In the genomic region with DNA sequence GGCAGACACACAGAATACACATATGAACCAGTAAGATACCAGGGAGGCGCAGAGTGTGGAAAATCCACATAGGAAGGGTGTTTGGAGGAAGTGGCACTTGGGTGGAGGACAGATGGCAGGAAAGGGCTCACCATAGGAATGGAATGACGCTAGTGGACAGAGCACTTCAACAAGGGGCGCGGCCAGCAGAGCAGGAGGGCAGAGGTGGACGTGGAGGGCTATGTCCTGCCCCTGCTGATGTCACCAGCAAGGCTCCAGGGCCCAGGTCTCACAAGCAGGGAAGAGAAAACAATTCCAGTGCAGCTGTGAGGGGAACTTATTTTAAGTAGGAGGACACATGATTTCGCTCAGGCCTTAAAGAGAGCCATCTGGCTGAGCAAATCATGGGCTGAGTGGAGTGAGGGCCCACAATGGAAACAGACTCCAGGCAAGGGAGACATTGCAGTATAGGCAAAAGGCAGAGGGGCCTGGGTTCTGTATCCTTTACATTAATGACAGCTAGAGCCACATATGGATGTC, we compare ENCODE assay signal across 16 mouse cellular contexts. TPM values are rescaled to one million over a fixed set of nuclear protein-coding genes. Genes with fewer than 3 reads are reported as not detected.
DNase-seq lines count a peak whose midpoint lies in the region; ATAC-seq lines count a peak whose summit lies in the region.
"Had no signal": no experiment of that assay in that cellular context is flagged by ENCODE, and none has a peak within 500 bp of the region (broad histone marks: within the 10 kb centered on the region; RNA-seq: fewer than 3 reads in every experiment).

No protein-coding gene starts in this region.

- H3K4me3 ChIP-seq in embryonic facial prominence, embryonic 12.5 days, result no peak overlapping the region
- H3K4me3 ChIP-seq in embryonic facial prominence, embryonic 10.5 days, result no peak overlapping the region
- no peak overlapping the region for H3K4me3 ChIP-seq in kidney, embryonic 15.5 days (replicated peaks)
- H3K4me3 ChIP-seq in embryonic facial prominence, embryonic 15.5 days (replicated peaks), result no peak overlapping the region
- H3K4me3 ChIP-seq: intestine, embryonic 15.5 days; liver, embryonic 15.5 days had no signal

- WGBS in embryonic facial prominence, embryonic 12.5 days, result 72% methylated on average over 6 of the region's 6 CpGs
- 81% methylated on average over 6 of the region's 6 CpGs for WGBS in embryonic facial prominence, embryonic 10.5 days
- 63% methylated on average over 6 of the region's 6 CpGs for WGBS in kidney, embryonic 15.5 days
- 61% methylated on average over 6 of the region's 6 CpGs for WGBS in embryonic facial prominence, embryonic 15.5 days

- H3K9ac ChIP-seq in embryonic facial prominence, embryonic 12.5 days, result no peak overlapping the region
- no peak overlapping the region for H3K9ac ChIP-seq in kidney, embryonic 15.5 days
- no peak overlapping the region for H3K9ac ChIP-seq in embryonic facial prominence, embryonic 15.5 days
- H3K9ac ChIP-seq: intestine, embryonic 15.5 days; liver, embryonic 15.5 days had no signal

- peak; percentile 58; the same call in 1 of the 2 replicates for ATAC-seq in embryonic facial prominence, embryonic 12.5 days (ENCODE audit: insufficient number of reproducible peaks, insufficient read depth, low FRiP score, low TSS enrichment)
- ATAC-seq in kidney, embryonic 15.5 days (replicated peaks; ENCODE audit: low FRiP score), result no peak; the same call in 1 of the 2 replicates
- ATAC-seq in embryonic facial prominence, embryonic 15.5 days (ENCODE audit: insufficient number of reproducible peaks, low FRiP score, low TSS enrichment, low read depth), result 0 out of 2 replicates have a peak, but pooled peaks have one; percentile 17
- ATAC-seq: intestine, embryonic 15.5 days had no signal

- no peak overlapping the region for H3K27ac ChIP-seq in embryonic facial prominence, embryonic 12.5 days
- H3K27ac ChIP-seq in embryonic facial prominence, embryonic 10.5 days (replicated peaks), result no peak overlapping the region
- 0 out of 2 replicates have a peak overlapping the region, but pooled peaks have one; percentile 14 for H3K27ac ChIP-seq in kidney, embryonic 15.5 days
- peak overlapping the region; percentile 58 for H3K27ac ChIP-seq in embryonic facial prominence, embryonic 15.5 days (replicated peaks)
- H3K27ac ChIP-seq: intestine, embryonic 15.5 days; liver, embryonic 15.5 days had no signal

- H3K36me3 ChIP-seq in embryonic facial prominence, embryonic 12.5 days, result peaks cover 33% of the 10 kb centered on the region; the same call in 1 of the 2 replicates
- peaks cover 68% of the 10 kb centered on the region for H3K36me3 ChIP-seq in embryonic facial prominence, embryonic 10.5 days (replicated peaks)
- peaks cover 55% of the 10 kb centered on the region for H3K36me3 ChIP-seq in kidney, embryonic 15.5 days
- H3K36me3 ChIP-seq in embryonic facial prominence, embryonic 15.5 days, result peaks cover 34% of the 10 kb centered on the region

- no peak overlapping the region for H3K4me2 ChIP-seq in embryonic facial prominence, embryonic 12.5 days (replicated peaks)
- no peak overlapping the region for H3K4me2 ChIP-seq in kidney, embryonic 15.5 days
- no peak overlapping the region for H3K4me2 ChIP-seq in embryonic facial prominence, embryonic 15.5 days (replicated peaks)
- H3K4me2 ChIP-seq: intestine, embryonic 15.5 days; liver, embryonic 15.5 days had no signal

- no peaks in the 10 kb centered on the region for H3K27me3 ChIP-seq in embryonic facial prominence, embryonic 12.5 days
- H3K27me3 ChIP-seq in embryonic facial prominence, embryonic 10.5 days (replicated peaks; ENCODE audit: low read depth, poor library complexity, severe bottlenecking), result no peaks in the 10 kb centered on the region
- H3K27me3 ChIP-seq in kidney, embryonic 15.5 days, result no peaks in the 10 kb centered on the region
- no peaks in the 10 kb centered on the region for H3K27me3 ChIP-seq in embryonic facial prominence, embryonic 15.5 days
- H3K27me3 ChIP-seq: intestine, embryonic 15.5 days; liver, embryonic 15.5 days had no signal

- no peaks in the 10 kb centered on the region for H3K9me3 ChIP-seq in embryonic facial prominence, embryonic 12.5 days
- H3K9me3 ChIP-seq in embryonic facial prominence, embryonic 10.5 days, result no peaks in the 10 kb centered on the region
- H3K9me3 ChIP-seq in kidney, embryonic 15.5 days (replicated peaks), result no peaks in the 10 kb centered on the region
- H3K9me3 ChIP-seq in embryonic facial prominence, embryonic 15.5 days (replicated peaks), result no peaks in the 10 kb centered on the region
- H3K9me3 ChIP-seq: intestine, embryonic 15.5 days; liver, embryonic 15.5 days had no signal

- no peak for DNase-seq in embryonic facial prominence, embryonic 10.5 days (ENCODE audit: low spot score)
- DNase-seq in kidney, postnatal 36 days, result no peak
- peak; percentile 27 for DNase-seq in lung, postnatal 14 days
- DNase-seq in thymus, postnatal 10 days (ENCODE audit: low spot score in 2 of 2), result no peak
- no peak for DNase-seq in testis, postnatal 14 days (ENCODE audit: low spot score)
- DNase-seq: adrenal gland, postnatal 25 days; cerebellum, postnatal 10 days; kidney, postnatal 14 days; left cerebral cortex, postnatal 4 days; retina, postnatal 1 day; spleen, adult 18-20 months had no signal

- no peaks in the 10 kb centered on the region for H3K4me1 ChIP-seq in embryonic facial prominence, embryonic 12.5 days
- peaks cover 6% of the 10 kb centered on the region; the same call in 1 of the 2 replicates for H3K4me1 ChIP-seq in embryonic facial prominence, embryonic 10.5 days
- 0 out of 2 replicates have a peak, but pooled peaks cover 11% of the 10 kb centered on the region for H3K4me1 ChIP-seq in kidney, embryonic 15.5 days
- H3K4me1 ChIP-seq in embryonic facial prominence, embryonic 15.5 days, result peaks cover 18% of the 10 kb centered on the region; the same call in 1 of the 2 replicates
- H3K4me1 ChIP-seq: liver, embryonic 15.5 days had no signal

RNA-seq across cellular contexts. Expression of a gene that starts 58.9 kb away (rescaled TPM):
- 3.0 and 3.7 TPM in 2 replicates for polyA plus RNA-seq in embryonic facial prominence, embryonic 12.5 days (2016; fragmentation: Nextera tagmentation; extraction: Ambion mirVana)
- 2.2 and 2.5 TPM in 2 replicates for polyA plus RNA-seq in embryonic facial prominence, embryonic 10.5 days (2016; fragmentation: Nextera tagmentation; extraction: Ambion mirVana)
- 2.4 and 3.2 TPM in 2 replicates for polyA plus RNA-seq in kidney, embryonic 15.5 days (2015; fragmentation: Nextera tagmentation; extraction: Ambion mirVana)
- 9.6 and 17.9 TPM in 2 replicates for polyA plus RNA-seq in embryonic facial prominence, embryonic 15.5 days (2015; fragmentation: Nextera tagmentation; extraction: Ambion mirVana)

Comparison
In these comparisons a context has a peak if more than half of its experiments do, and no peak if none do; other contexts are left out.
1. H3K27ac ChIP-seq: peak in kidney, embryonic 15.5 days (single experiment) and embryonic facial prominence, embryonic 15.5 days (single experiment); none in embryonic facial prominence, embryonic 12.5 days (single experiment) and embryonic facial prominence, embryonic 10.5 days (single experiment).